Mouse (Mus musculus): ENCODE measurements at regions not wholly inside any gene's neighbourhood (a gene's known extent, or its start where the extent isn't known, plus 50 kb on each side); places are given as distances from the start of the nearest gene placed in this dataset.
"Not testable (repeated sequence)": the region's sequence is repeated elsewhere in the genome, so short reads cannot be mapped to it uniquely, and the experiment has no call there.

DNA sequence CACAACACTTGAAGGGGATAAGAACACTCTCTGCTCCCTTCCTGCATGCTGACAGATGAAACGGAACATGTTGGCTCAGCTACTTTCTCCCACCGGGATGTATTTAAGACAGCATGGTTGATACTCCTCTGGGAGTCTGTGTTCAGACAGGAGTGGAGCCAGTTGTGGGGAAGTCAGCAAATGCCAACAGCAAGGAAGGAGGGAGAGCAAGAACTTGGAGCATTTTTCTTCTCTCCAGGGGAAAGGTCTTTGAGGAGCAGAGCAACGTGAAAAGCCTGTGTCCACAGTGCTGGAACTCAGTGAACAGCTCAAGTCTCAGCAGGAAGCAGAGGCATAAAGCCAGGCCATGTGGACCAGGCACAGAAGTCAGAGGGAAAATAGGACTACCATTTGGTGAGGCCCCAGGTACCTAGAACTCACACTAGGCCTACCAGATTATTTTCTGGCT is 188.8 kb upstream of the Dmac1 start:
- H3K9ac ChIP-seq (ENCODE audit: low read length) = no peak overlapping the region
- H3K9me3 ChIP-seq (replicated peaks; ENCODE audit: control insufficient read depth, low read length) = no peaks in the 10 kb centered on the region
- no peak for ATAC-seq
- no peaks in the 10 kb centered on the region for H3K27me3 ChIP-seq (replicated peaks; ENCODE audit: control insufficient read depth, insufficient read depth, low read length)
- no peak overlapping the region for H3K27ac ChIP-seq (ENCODE audit: low read depth, low read length)
- H3K4me3 ChIP-seq (ENCODE audit: low read depth, low read length) = no peak overlapping the region
- H3K4me2 ChIP-seq (ENCODE audit: low read length) = no peak overlapping the region
- no peak for DNase-seq (ENCODE audit: low spot score)
- no peaks in the 10 kb centered on the region for H3K36me3 ChIP-seq (ENCODE audit: control insufficient read depth, insufficient read depth, low read length)
- WGBS = 72% methylated on average over 3 of the region's 3 CpGs
- H3K4me1 ChIP-seq (ENCODE audit: control insufficient read depth, insufficient read depth, low read length) = no peaks in the 10 kb centered on the region

- ATAC-seq = no peak
- H3K9ac ChIP-seq (ENCODE audit: low read length) = no peak overlapping the region
- no peak overlapping the region for H3K4me2 ChIP-seq (ENCODE audit: low read length)
- WGBS = 97% methylated on average over 5 of the region's 5 CpGs
- H3K4me1 ChIP-seq (ENCODE audit: control insufficient read depth, insufficient read depth, low read length) = no peaks in the 10 kb centered on the region
- H3K9me3 ChIP-seq (replicated peaks; ENCODE audit: control insufficient read depth, low read length) = no peaks in the 10 kb centered on the region
- no peak for DNase-seq (ENCODE audit: low spot score)
- H3K4me3 ChIP-seq (ENCODE audit: low read depth, low read length) = no peak overlapping the region
- no peaks in the 10 kb centered on the region for H3K36me3 ChIP-seq (ENCODE audit: control insufficient read depth, insufficient read depth, low read length)
- H3K27ac ChIP-seq (ENCODE audit: low read depth, low read length) = no peak overlapping the region
- H3K27me3 ChIP-seq (replicated peaks; ENCODE audit: control insufficient read depth, insufficient read depth, low read length) = no peaks in the 10 kb centered on the region
Observed at GRCm38 (mm10) chr4:75463579-75463978, 185.5 kb upstream of the Dmac1 start.

DNA sequence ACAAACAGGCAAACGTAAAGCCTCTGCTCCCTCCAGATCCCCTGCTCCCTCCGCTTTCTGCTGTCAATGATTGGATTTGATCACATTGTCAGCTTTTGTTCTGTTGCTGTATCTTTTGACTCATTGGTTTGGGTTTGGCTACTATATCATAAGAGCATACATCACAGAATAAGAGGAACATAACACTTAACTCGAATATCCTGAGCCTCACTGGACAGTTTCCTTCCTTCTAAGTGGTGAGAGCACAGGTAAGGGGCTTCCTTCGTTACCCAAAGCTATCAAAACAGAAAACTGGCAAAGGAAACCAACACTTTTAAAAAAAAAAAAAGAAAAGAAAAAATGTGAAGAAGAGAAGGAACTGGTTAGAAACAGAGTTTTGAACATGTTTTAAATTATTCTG is 171.4 kb upstream of the Dmac1 start:
- Histone ChIP-seq H3K27me3 (replicated peaks; ENCODE audit: control insufficient read depth, insufficient read depth, low read length) (no peaks in the 10 kb centered on the region), H3K27ac (ENCODE audit: low read depth, low read length) (no peak overlapping the region), H3K36me3 (ENCODE audit: control insufficient read depth, insufficient read depth, low read length) (no peaks in the 10 kb centered on the region), H3K9ac (ENCODE audit: low read length) (no peak overlapping the region), H3K4me1 (ENCODE audit: control insufficient read depth, insufficient read depth, low read length) (no peaks in the 10 kb centered on the region), H3K9me3 (replicated peaks; ENCODE audit: control insufficient read depth, low read length) (no peaks in the 10 kb centered on the region), H3K4me2 (ENCODE audit: low read length) (no peak overlapping the region), H3K4me3 (ENCODE audit: low read depth, low read length) (no peak overlapping the region)
- WGBS = 83% methylated on average over 4 of the region's 4 CpGs
- no peak for DNase-seq (ENCODE audit: low spot score)
- ATAC-seq = no peak

DNA sequence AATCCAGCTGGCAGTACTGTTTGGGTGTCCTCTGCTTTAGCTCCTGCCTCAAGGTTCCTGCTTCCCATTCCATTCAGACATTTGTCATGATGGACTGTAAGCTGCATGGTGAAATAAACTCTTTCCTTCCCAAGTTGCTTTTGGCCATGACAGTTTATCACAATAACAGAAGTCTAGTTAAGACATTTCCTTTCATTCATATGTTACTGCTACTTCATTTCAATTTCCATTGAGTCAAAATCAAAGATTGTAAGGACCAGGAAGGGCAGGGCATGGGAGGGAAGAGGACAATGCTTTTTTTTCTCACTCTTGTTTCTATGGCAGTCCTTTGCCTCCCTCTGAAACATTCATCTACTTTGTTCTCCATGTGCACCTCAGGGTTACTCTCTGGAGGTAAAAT is 145.2 kb upstream of the Dmac1 start:
- no peak overlapping the region for H3K4me3 ChIP-seq (ENCODE audit: low read depth, low read length)
- H3K9me3 ChIP-seq (replicated peaks; ENCODE audit: control insufficient read depth, low read length) = no peaks in the 10 kb centered on the region
- no peak overlapping the region for H3K27ac ChIP-seq (ENCODE audit: low read depth, low read length)
- H3K9ac ChIP-seq (ENCODE audit: low read length) = no peak overlapping the region
- no peak for ATAC-seq
- no peak for DNase-seq (ENCODE audit: low spot score)
- no peaks in the 10 kb centered on the region for H3K36me3 ChIP-seq (ENCODE audit: control insufficient read depth, insufficient read depth, low read length)
- H3K4me1 ChIP-seq (ENCODE audit: control insufficient read depth, insufficient read depth, low read length) = no peaks in the 10 kb centered on the region
- no peak overlapping the region for H3K4me2 ChIP-seq (ENCODE audit: low read length)
- H3K27me3 ChIP-seq (replicated peaks; ENCODE audit: control insufficient read depth, insufficient read depth, low read length) = no peaks in the 10 kb centered on the region

DNA sequence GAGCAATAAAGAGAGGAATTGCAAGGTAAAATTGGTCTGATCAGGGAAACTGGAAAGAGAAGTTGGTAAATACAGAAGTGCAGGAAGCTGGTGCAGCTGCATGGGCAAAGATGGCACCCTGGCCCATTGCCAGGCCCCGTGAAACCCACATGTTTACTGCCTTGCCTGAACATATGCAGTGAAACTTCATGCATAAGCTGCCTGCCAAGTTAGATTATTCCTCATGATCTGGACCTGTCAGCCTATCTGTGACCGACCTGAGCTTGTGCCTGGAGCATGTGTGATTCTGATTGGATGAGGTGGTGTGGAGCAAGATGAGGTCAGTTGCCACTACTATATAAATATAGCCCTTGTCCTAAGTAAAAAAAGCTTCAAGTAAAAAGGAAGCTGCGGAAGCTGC is 122.6 kb upstream of the Dmac1 start:
- peak; percentile 25 for DNase-seq (ENCODE audit: low spot score)
- not testable (repeated sequence) for H3K9me3 ChIP-seq (replicated peaks; ENCODE audit: control insufficient read depth, low read length); H3K9ac ChIP-seq (ENCODE audit: low read length); H3K4me1 ChIP-seq (ENCODE audit: control insufficient read depth, insufficient read depth, low read length); H3K27me3 ChIP-seq (replicated peaks; ENCODE audit: control insufficient read depth, insufficient read depth, low read length); ATAC-seq; H3K27ac ChIP-seq (ENCODE audit: low read depth, low read length); H3K4me2 ChIP-seq (ENCODE audit: low read length); H3K4me3 ChIP-seq (ENCODE audit: low read depth, low read length); H3K36me3 ChIP-seq (ENCODE audit: control insufficient read depth, insufficient read depth, low read length)
- 91% methylated on average over 3 of the region's 3 CpGs for WGBS

- ATAC-seq = no peak
- no peak overlapping the region for H3K4me3 ChIP-seq (ENCODE audit: low read depth, low read length)
- H3K36me3 ChIP-seq (ENCODE audit: control insufficient read depth, insufficient read depth, low read length) = no peaks in the 10 kb centered on the region
- no peak overlapping the region for H3K4me2 ChIP-seq (ENCODE audit: low read length)
- peak; percentile 3 for DNase-seq (ENCODE audit: low spot score)
- H3K27ac ChIP-seq (ENCODE audit: low read depth, low read length) = no peak overlapping the region
- H3K4me1 ChIP-seq (ENCODE audit: control insufficient read depth, insufficient read depth, low read length) = no peaks in the 10 kb centered on the region
- no peak overlapping the region for H3K9ac ChIP-seq (ENCODE audit: low read length)
- H3K9me3 ChIP-seq (replicated peaks; ENCODE audit: control insufficient read depth, low read length) = no peaks in the 10 kb centered on the region
- no peaks in the 10 kb centered on the region for H3K27me3 ChIP-seq (replicated peaks; ENCODE audit: control insufficient read depth, insufficient read depth, low read length)
Observed at GRCm38 (mm10) chr4:75394992-75395391, 116.9 kb upstream of the Dmac1 start.

GRCm38 (mm10) chr4:75394264-75394663 is 116.2 kb upstream of the Dmac1 start:
- no peaks in the 10 kb centered on the region for H3K9me3 ChIP-seq (replicated peaks; ENCODE audit: control insufficient read depth, low read length)
- no peak overlapping the region for H3K9ac ChIP-seq (ENCODE audit: low read length)
- H3K4me1 ChIP-seq (ENCODE audit: control insufficient read depth, insufficient read depth, low read length) = no peaks in the 10 kb centered on the region
- DNase-seq (ENCODE audit: low spot score) = no peak
- no peak for ATAC-seq
- 62% methylated on average over 2 of the region's 2 CpGs for WGBS
- no peaks in the 10 kb centered on the region for H3K36me3 ChIP-seq (ENCODE audit: control insufficient read depth, insufficient read depth, low read length)
- no peak overlapping the region for H3K4me3 ChIP-seq (ENCODE audit: low read depth, low read length)
- no peak overlapping the region for H3K27ac ChIP-seq (ENCODE audit: low read depth, low read length)
- no peak overlapping the region for H3K4me2 ChIP-seq (ENCODE audit: low read length)
- H3K27me3 ChIP-seq (replicated peaks; ENCODE audit: control insufficient read depth, insufficient read depth, low read length) = no peaks in the 10 kb centered on the region

- WGBS = 39% methylated on average over 3 of the region's 3 CpGs
- Histone ChIP-seq H3K4me3 (ENCODE audit: low read depth, low read length) (no peak overlapping the region), H3K4me2 (ENCODE audit: low read length) (no peak overlapping the region), H3K4me1 (ENCODE audit: control insufficient read depth, insufficient read depth, low read length) (no peaks in the 10 kb centered on the region), H3K27ac (ENCODE audit: low read depth, low read length) (no peak overlapping the region), H3K27me3 (replicated peaks; ENCODE audit: control insufficient read depth, insufficient read depth, low read length) (no peaks in the 10 kb centered on the region), H3K9me3 (replicated peaks; ENCODE audit: control insufficient read depth, low read length) (no peaks in the 10 kb centered on the region), H3K9ac (ENCODE audit: low read length) (no peak overlapping the region), H3K36me3 (ENCODE audit: control insufficient read depth, insufficient read depth, low read length) (no peaks in the 10 kb centered on the region)
- DNase-seq (ENCODE audit: low spot score) = no peak
- ATAC-seq = no peak
Observed at GRCm38 (mm10) chr4:75386271-75386938, 108.3 kb upstream of the Dmac1 start.

DNA sequence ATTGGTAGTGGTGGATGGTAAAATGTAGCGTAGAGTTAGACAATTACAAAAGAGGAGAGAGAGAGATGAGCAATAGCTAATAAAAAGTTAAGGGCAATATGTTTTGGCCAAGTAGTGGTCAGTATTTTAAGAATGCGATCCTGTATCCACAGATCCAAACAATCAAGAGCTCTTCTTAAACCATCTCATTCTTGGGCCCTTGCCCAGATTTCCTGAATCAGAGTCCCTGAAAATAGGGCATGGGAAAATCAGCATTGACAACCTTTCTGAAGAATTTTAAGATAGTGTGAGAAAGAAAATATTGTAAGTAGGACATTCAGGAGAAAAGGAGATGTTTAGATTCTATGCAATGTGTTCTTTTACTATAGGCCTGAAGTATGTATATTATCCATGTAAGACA is 81.4 kb upstream of the Dmac1 start:
- no peaks in the 10 kb centered on the region for H3K9me3 ChIP-seq (replicated peaks; ENCODE audit: control insufficient read depth, low read length)
- WGBS = 93% methylated on average over 2 of the region's 2 CpGs
- H3K4me3 ChIP-seq (ENCODE audit: low read depth, low read length) = no peak overlapping the region
- H3K4me1 ChIP-seq (ENCODE audit: control insufficient read depth, insufficient read depth, low read length) = no peaks in the 10 kb centered on the region
- no peak overlapping the region for H3K4me2 ChIP-seq (ENCODE audit: low read length)
- no peak overlapping the region for H3K9ac ChIP-seq (ENCODE audit: low read length)
- H3K27ac ChIP-seq (ENCODE audit: low read depth, low read length) = no peak overlapping the region
- DNase-seq (ENCODE audit: low spot score) (no peak), ATAC-seq (no peak)
- no peaks in the 10 kb centered on the region for H3K36me3 ChIP-seq (ENCODE audit: control insufficient read depth, insufficient read depth, low read length)
- no peaks in the 10 kb centered on the region for H3K27me3 ChIP-seq (replicated peaks; ENCODE audit: control insufficient read depth, insufficient read depth, low read length)

All from forebrain, embryonic 14.5 days (tissue).